In genomic region chr14:105662839-105663238, GRCm38 (mm10) we compare ENCODE assay signal across 26 mouse cellular contexts.
A peak's percentile ranks its signal among the peaks of the same experiment; 100 is the strongest.
DNase-seq lines count a peak whose midpoint lies in the region; ATAC-seq and TF ChIP-seq lines count a peak whose summit lies in the region.
"Had no signal": no experiment of that assay in that cellular context is flagged by ENCODE, and none has a peak within 500 bp of the region (broad histone marks: within the 10 kb centered on the region; RNA-seq: fewer than 3 reads in every experiment).

No protein-coding gene starts in this region.

- H3K27ac ChIP-seq in kidney, embryonic 14.5 days (ENCODE audit: low read depth, low read length), result no peak overlapping the region
- H3K27ac ChIP-seq: gastrocnemius, adult 2 months; heart, embryonic 15.5 days; hindbrain, embryonic 15.5 days; limb, embryonic 10.5 days; limb, embryonic 15.5 days; liver, embryonic 13.5 days; midbrain, embryonic 12.5 days; neural tube, embryonic 15.5 days; stomach, embryonic 15.5 days had no signal

- H3ac ChIP-seq in myocyte (ENCODE audit: control insufficient read depth, insufficient read length), result no peak overlapping the region

- H3K36me3 ChIP-seq in kidney, embryonic 14.5 days (ENCODE audit: control insufficient read depth, insufficient read depth, low read length), result no peaks in the 10 kb centered on the region
- no peaks in the 10 kb centered on the region for H3K36me3 ChIP-seq in myocyte (ENCODE audit: control insufficient read depth, insufficient read depth)
- H3K36me3 ChIP-seq: heart, embryonic 15.5 days; hindbrain, embryonic 15.5 days; limb, embryonic 10.5 days; limb, embryonic 15.5 days; liver, embryonic 13.5 days; midbrain, embryonic 12.5 days; neural tube, embryonic 15.5 days; stomach, embryonic 15.5 days had no signal

- no peaks in the 10 kb centered on the region for H3K79me2 ChIP-seq in myocyte (ENCODE audit: control insufficient read depth, insufficient read depth)

- peak; percentile 66; the same call in 1 of the 2 replicates for ATAC-seq in kidney, embryonic 14.5 days (ENCODE audit: low FRiP score, low TSS enrichment)
- ATAC-seq: forebrain, embryonic 16.5 days; lung, postnatal 0 days had no signal

- no peaks in the 10 kb centered on the region for H3K27me3 ChIP-seq in kidney, embryonic 14.5 days (ENCODE audit: control insufficient read depth, insufficient read depth, low read length)
- no peaks in the 10 kb centered on the region for H3K27me3 ChIP-seq in myocyte (ENCODE audit: control insufficient read depth, insufficient read depth, insufficient read length)
- H3K27me3 ChIP-seq: heart, embryonic 15.5 days; hindbrain, embryonic 15.5 days; limb, embryonic 15.5 days; liver, embryonic 13.5 days; megakaryocyte, embryonic 14.5 days; midbrain, embryonic 12.5 days; neural tube, embryonic 15.5 days; stomach, embryonic 15.5 days had no signal

- no peak for TF ChIP-seq POLR2A in myocyte (IDR thresholded peaks at IDR 0.05; ENCODE audit: insufficient read length, low read depth)

- H3K4me2 ChIP-seq in kidney, embryonic 14.5 days (replicated peaks; ENCODE audit: low read depth, low read length), result no peak overlapping the region
- peak overlapping the region; percentile 74 for H3K4me2 ChIP-seq in myocyte (ENCODE audit: low read depth)
- H3K4me2 ChIP-seq: heart, embryonic 15.5 days; hindbrain, embryonic 15.5 days; limb, embryonic 15.5 days; liver, embryonic 13.5 days; midbrain, embryonic 12.5 days; neural tube, embryonic 15.5 days; stomach, embryonic 15.5 days had no signal

- WGBS in kidney, embryonic 14.5 days, result 79% methylated on average over 6 of the region's 6 CpGs

- no peak overlapping the region for H3K9ac ChIP-seq in kidney, embryonic 14.5 days (ENCODE audit: low read depth, low read length)
- H3K9ac ChIP-seq: heart, embryonic 15.5 days; hindbrain, embryonic 15.5 days; limb, embryonic 15.5 days; liver, embryonic 13.5 days; midbrain, embryonic 12.5 days; neural tube, embryonic 15.5 days; stomach, embryonic 15.5 days had no signal

- no peaks in the 10 kb centered on the region for H3K9me3 ChIP-seq in kidney, embryonic 14.5 days (ENCODE audit: control insufficient read depth, low read length)
- H3K9me3 ChIP-seq: heart, embryonic 15.5 days; hindbrain, embryonic 15.5 days; limb, embryonic 10.5 days; limb, embryonic 15.5 days; liver, embryonic 13.5 days; midbrain, embryonic 12.5 days; neural tube, embryonic 15.5 days; stomach, embryonic 15.5 days had no signal

- no peak overlapping the region for H3K4me3 ChIP-seq in kidney, embryonic 14.5 days (ENCODE audit: low read length)
- no peak overlapping the region for H3K4me3 ChIP-seq in myocyte
- H3K4me3 ChIP-seq: gastrocnemius, adult 2 months; heart, embryonic 15.5 days; hindbrain, embryonic 15.5 days; limb, embryonic 10.5 days; limb, embryonic 15.5 days; liver, embryonic 13.5 days; megakaryocyte, embryonic 14.5 days; midbrain, embryonic 12.5 days; neural tube, embryonic 15.5 days; stomach, embryonic 15.5 days had no signal

- 0 out of 2 replicates have a peak, but pooled peaks cover 2% of the 10 kb centered on the region for H3K4me1 ChIP-seq in kidney, embryonic 14.5 days (ENCODE audit: control insufficient read depth, insufficient read depth, low read length)
- H3K4me1 ChIP-seq: heart, embryonic 15.5 days; limb, embryonic 15.5 days; liver, embryonic 13.5 days; megakaryocyte, embryonic 14.5 days; neural tube, embryonic 15.5 days; stomach, embryonic 15.5 days had no signal

- DNase-seq in kidney, adult 8-10 months, result no peak
- DNase-seq in 3T3-L1 (ENCODE audit: low read depth, low spot score), result peak; percentile 96
- peak; percentile 65 for DNase-seq in Muller cell, postnatal 12 days (ENCODE audit: inconsistent ontology term)
- DNase-seq in heart, adult 18-20 months, result no peak
- DNase-seq: adrenal gland, postnatal 10 days; cerebellum, adult 8-10 months; cerebellum, postnatal 25 days; gastrocnemius, adult 2 months; heart, postnatal 36 days; kidney, adult 9 months; liver, embryonic 13.5 days; lung, adult 18-20 months; lung, postnatal 4 days; right cerebral cortex, postnatal 25 days had no signal

TF ChIP-seq in myocyte, 11 proteins besides CTCF, POLR2A, EP300 and RAD21:
- TF ChIP-seq CEBPB (IDR thresholded peaks at IDR 0.05; ENCODE audit: insufficient read depth, poor library complexity, severe bottlenecking) (peak; percentile 50; the same call in 1 of the 2 replicates), USF1 (IDR thresholded peaks at IDR 0.05; ENCODE audit: low read depth) (no peak)
TF ChIP-seq in myocyte: peak in this region for 1.

Comparison
In these comparisons a context has a peak if more than half of its experiments do, and no peak if none do; other contexts are left out.
1. DNase-seq: peak in 3T3-L1 (single experiment) and Muller cell, postnatal 12 days (single experiment); none in kidney, adult 8-10 months (0 of 2) and heart, adult 18-20 months (0 of 2).